Mouse (Mus musculus): ENCODE data around the gene Gimap3.

Gimap3 gene

DNA sequence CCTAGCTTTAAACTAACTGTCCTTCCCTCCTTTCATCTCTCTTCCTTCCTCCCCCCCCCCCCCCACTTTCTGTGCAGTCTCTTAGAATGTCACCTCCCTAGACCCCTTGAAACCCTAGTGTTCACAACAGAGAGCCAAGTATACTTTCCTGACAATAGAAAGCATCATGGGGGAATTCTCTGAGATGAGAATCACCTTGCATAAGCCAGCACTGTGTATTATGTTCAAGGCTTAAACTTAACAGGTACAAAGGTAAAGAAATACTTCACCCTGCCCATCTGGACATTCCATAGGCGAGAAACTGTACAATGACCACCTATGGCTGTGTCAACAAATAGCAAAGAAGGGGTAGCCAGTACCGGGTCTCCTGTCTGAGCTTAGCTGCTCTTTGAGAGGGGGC is 25.2 kb downstream of the Gimap3 start:
- in situ Hi-C loops (cut with MboI, MseI): no loop called here

DNA sequence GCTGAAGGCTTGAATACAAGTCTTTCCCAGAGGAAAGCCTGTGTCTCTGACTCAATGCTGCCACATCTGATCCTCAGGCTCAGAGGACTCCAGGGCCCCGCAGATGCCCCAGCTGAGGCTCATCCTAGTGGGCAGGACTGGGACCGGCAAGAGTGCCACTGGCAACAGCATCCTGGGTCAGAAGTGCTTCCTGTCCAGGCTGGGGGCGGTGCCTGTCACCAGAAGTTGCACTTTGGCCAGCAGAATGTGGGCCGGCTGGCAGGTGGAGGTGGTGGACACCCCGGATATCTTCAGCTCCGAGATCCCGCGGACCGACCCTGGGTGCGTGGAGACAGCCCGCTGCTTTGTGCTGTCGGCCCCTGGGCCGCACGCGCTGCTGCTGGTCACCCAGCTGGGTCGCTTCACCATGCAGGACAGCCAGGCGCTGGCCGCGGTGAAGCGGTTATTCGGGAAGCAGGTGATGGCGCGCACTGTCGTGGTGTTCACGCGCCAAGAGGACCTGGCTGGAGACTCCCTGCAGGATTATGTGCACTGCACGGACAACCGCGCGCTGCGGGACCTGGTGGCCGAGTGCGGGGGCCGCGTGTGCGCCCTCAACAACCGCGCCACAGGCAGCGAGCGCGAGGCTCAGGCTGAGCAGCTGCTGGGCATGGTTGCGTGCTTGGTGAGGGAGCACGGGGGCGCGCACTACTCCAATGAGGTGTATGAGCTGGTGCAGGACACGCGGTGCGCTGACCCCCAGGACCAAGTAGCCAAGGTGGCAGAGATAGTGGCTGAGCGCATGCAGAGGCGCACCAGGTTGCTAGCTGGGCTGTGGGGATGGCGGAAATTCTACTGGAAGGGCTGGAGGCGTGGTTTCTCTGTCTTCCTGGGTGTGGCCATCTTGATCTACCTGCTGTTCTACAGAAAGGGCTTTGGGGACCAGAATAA is 28.0 kb downstream of the Gimap3 start:
- in situ Hi-C loops (cut with MboI, MseI): loop anchor here (5.0 kb wide), 2 partner anchors 40 to 65 kb away; partner anchors contain the start of gene Gimap9

- in situ Hi-C loops (cut with MboI, MseI): loop anchor here (5.0 kb wide), 2 partner anchors 39 to 64 kb away; partner anchors contain the start of gene Gimap9
Observed at GRCm38 (mm10) chr6:48741711-48742206, 28.9 kb downstream of the Gimap3 start.

- in situ Hi-C loops (cut with MboI, MseI): loop anchor here (5.0 kb wide), 2 partner anchors 39 to 64 kb away; partner anchors contain the start of gene Gimap9
Observed at GRCm38 (mm10) chr6:48741273-48741672, 29.4 kb downstream of the Gimap3 start.

GRCm38 (mm10) chr6:48740501-48741169 is 30.0 kb downstream of the Gimap3 start:
- in situ Hi-C loops (cut with MboI, MseI): loop anchor here (5.0 kb wide), 2 partner anchors 38 to 63 kb away; partner anchors contain the start of gene Gimap9

GRCm38 (mm10) chr6:48739780-48740055 is 30.9 kb downstream of the Gimap3 start:
- in situ Hi-C loops (cut with MboI, MseI): loop anchor here (5.0 kb wide), 2 partner anchors 37 to 62 kb away; partner anchors contain the start of gene Gimap9

DNA sequence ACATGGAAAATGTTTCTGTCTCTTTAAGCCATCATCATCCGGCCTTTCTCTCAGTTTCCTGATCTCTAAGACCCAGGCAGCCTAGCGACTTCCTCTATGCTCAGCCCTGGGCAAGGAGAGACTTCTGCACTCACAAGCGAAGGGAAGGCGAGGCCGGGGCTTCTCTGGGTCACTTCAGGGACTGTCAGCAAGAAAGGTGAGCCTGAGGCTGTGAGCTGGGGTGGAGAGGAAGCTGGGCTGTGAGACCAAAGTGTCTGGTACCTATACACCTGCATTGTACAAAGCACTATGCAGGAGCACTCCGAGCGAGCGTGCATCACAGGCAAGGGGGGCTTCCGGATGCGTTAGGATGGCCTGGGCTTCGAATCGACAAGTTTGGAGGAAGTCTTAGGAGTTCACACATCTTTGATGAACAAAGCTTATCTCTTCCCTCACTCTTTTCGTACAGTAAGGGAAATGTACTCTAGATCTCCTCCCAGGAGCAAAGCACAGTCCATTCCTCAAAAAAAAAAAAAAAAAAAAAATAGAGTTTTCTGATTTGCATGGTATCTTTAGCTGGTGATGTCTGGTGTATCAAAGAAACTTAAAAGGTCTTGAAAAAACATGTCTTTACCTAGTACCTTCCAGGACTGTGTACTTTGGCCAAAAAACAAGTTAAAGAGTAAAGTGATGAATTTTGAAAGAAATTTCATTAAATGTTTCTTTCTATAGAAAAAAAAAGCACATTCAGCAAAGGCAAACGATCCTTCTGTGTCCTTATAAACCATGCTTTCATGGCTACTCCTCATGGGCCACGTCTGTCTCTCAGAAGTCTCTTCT is 31.5 kb downstream of the Gimap3 start, which contains the start of gene Gimap1:
Gene Gimap1, plus strand, starts transcription at position 94 of the 819 bp plus-strand sequence.
- in situ Hi-C loops (cut with MboI, MseI): no loop called here

GRCm38 (mm10) chr6:48737688-48738087 is 33.0 kb downstream of the Gimap3 start:
- in situ Hi-C loops (cut with MboI, MseI): no loop called here

DNA sequence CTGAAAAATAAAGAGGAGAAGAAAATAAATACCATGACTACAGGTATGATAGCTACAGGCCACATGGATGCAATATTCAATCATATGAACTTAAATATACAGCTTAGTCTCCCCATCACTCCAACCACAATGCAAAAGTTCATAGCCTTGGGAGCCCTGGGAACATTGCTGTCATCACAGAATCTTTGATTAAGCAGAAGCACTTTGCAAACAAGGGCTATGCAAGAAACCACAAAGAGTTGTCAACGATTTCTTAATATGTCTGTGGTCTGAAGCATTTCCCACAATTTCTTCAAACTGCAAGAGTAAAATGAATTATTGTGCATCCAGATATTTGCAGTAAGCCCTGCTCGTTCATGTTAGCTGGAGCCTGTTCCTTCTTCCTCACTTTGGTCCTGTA is 33.6 kb downstream of the Gimap3 start:
- in situ Hi-C loops (cut with MboI, MseI): no loop called here

DNA sequence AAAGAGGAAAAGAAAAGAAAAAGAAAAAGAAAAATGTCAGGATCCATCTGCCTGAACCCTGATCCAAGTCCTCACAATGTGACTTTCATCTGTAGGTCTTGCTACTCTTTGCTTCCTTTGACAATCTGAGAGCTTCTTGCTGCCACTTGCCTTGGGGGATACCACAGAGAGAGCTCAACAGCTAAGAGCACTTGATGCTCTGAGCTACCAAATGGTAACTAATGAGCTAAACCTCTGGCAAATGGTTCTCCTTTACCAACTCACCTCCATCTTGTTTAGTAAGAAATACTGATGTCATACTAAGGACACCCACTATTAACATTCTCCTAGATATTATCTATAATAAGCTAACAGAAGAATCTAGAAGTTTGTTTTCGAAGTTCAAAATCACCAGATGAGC is 37.0 kb downstream of the Gimap3 start:
- in situ Hi-C loops (cut with MboI, MseI): no loop called here

DNA sequence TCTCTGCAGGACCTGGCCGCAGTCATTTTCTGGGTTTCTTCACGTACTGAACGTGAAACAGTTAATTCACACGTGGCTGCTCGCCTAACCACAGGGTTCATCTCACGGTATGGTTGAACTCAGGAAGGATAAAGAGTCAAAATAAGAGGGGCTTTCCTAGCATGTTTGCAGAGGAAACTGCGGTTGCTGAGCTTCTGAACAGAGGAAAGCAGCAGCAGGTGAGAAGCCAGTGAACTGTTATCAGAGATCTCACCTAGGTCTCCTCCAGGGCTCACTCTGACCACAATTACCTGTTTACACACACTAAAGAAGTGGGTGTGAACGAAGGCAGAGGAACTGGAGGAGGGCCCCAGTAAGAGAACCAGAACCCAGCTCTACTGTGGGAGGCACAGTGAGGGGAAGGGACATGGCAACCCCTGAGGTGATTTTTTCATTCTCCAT is 37.8 kb downstream of the Gimap3 start:
- in situ Hi-C loops (cut with MboI, MseI): no loop called here

GRCm38 (mm10) chr6:48727761-48728160 is 42.9 kb downstream of the Gimap3 start:
- in situ Hi-C loops (cut with MboI, MseI): no loop called here

- in situ Hi-C loops (cut with MboI, MseI): no loop called here
Observed at GRCm38 (mm10) chr6:48725476-48725875, 45.2 kb downstream of the Gimap3 start.

DNA sequence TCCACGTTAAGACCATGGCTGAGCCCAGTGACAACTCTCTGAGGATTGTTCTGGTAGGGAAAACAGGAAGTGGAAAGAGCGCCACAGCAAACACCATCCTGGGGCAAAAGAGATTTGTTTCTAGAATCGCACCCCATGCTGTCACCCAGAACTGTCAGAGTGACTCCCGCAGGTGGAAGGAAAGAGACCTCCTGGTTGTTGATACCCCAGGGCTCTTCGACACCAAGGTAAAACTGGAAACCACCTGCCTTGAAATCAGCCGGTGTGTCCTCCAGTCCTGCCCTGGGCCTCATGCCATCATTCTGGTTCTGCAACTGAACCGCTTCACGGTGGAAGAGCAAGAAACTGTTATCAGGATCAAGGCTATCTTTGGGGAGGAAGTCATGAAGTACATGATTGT is 47.2 kb downstream of the Gimap3 start:
- in situ Hi-C loops (cut with MboI, MseI): loop anchor here (25.0 kb wide), 2 partner anchors 1061 to 1839 kb away; partner anchors contain the start of gene Cycs

DNA sequence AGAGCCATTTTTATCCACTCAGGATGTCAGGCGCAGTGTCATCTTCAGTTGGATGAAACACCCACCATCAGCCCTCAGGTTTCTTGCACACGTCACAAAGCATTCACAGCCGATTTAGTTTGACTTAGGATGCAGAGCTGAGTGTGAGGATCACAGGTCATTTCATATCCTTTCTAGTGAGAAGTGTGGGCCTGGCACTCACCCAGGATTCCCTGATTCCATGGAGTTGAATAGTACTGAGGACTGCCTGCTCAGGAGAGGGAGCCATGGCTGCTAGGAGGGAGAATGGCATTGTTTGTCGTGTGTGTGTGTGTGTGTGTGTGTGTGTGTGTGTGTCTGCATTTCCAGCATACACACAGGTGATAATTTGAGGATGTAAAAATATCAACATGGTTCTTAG is 50.3 kb downstream of the Gimap3 start:
- in situ Hi-C loops (cut with MboI, MseI): loop anchor here (25.0 kb wide), 2 partner anchors 1058 to 1842 kb away; partner anchors contain the start of gene Cycs

DNA sequence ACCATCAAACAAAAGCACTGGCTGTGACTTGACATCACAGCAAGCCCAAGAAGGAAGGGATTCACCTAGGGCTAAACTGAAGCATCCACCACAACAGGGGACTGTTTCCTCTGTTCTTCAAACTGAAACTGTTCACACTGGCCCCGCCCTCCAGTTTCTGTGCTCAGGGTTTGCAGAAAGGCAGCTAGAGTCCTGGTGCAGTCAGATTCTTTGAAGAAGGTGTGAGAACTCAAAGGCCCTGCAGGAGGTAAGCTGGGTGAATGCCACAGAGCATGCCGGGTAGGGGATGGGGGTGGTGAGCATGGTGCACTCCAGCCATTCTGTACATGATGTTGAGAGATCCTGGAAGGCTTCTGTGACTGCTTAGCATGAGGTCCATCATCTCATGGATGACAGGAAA is 52.2 kb downstream of the Gimap3 start, which contains the start of the genes Gm28053 and Gimap7:
Gene Gm28053, plus strand, starts transcription at position 153 of the 400 bp plus-strand sequence.
Gene Gimap7, plus strand, starts transcription at position 167 of the 400 bp plus-strand sequence.
- in situ Hi-C loops (cut with MboI, MseI): loop anchor here (25.0 kb wide), 2 partner anchors 1056 to 1844 kb away; partner anchors contain the start of gene Cycs

Data from T-helper 2 cell (primary cell).